Mouse (Mus musculus) Patski (cell line): Measurements from ENCODE around the gene Grm5. TPM values are rescaled to one million over a fixed set of nuclear protein-coding genes. Genes with fewer than 3 reads are reported as not detected.

Experiments used
- ATAC-seq: fragments of 100-300 bp; one replicate; pipeline ENCODE4 v1.8.0; 2021
- CTCF ChIA-PET: fragments of 350-600 bp; sonication (Branson Sonifier 250); formaldehyde crosslinking; loops from one replicate; lab custom pipeline; 2022; ENCODE audit warnings: inconsistent platforms; lab: Charles Lee
- POLR2A ChIA-PET: fragments of 350-600 bp; sonication (Branson Sonifier 250); formaldehyde crosslinking; loops from one replicate; lab custom pipeline; 2022; ENCODE audit warnings: antibody characterized with exemption, inconsistent platforms; lab: Charles Lee
- DNase-seq: peaks from one replicate; pipeline ENCODE4 v3.0.0-alpha.2; 2011; ENCODE audit warnings: low read depth, low spot score
- H3K27me3 ChIP-seq: fragments of 371-371 bp; one replicate; pipeline ENCODE4 v1.5.1; 2021
- CTCF ChIP-seq: fragments of 100-300 bp; IDR thresholded peaks from one replicate; pipeline ENCODE4 v1.5.1; 2021
- in situ Hi-C: fragments of 300-500 bp; cut with MboI; formaldehyde crosslinking; loops from 3 replicates; pipeline ENCODE4 v1.11.1; 2018; ENCODE audit warnings: low pct_unique_long_range_greater_than_20kb, mixed read lengths
- polyA plus RNA-seq: library from polyadenylated mRNA; unstranded; gene quantifications from one replicate; pipeline ENCODE4 v1.2.3, GENCODE M21; 2021

The Grm5 gene
- polyA plus RNA-seq, 1 experiment from 2014 or later, result not detected

GRCm38 (mm10) chr7:87716393-87716792 lies 132.4 kb downstream of the Grm5 start:
- no peak for DNase-seq
- TF ChIP-seq CTCF, result no peak
- ChIA-PET CTCF (no interaction called here), POLR2A (no interaction called here)
- no peaks in the 10 kb centered on the region for H3K27me3 ChIP-seq
- ATAC-seq, result no peak
- in situ Hi-C loops, result no loop called here

DNA sequence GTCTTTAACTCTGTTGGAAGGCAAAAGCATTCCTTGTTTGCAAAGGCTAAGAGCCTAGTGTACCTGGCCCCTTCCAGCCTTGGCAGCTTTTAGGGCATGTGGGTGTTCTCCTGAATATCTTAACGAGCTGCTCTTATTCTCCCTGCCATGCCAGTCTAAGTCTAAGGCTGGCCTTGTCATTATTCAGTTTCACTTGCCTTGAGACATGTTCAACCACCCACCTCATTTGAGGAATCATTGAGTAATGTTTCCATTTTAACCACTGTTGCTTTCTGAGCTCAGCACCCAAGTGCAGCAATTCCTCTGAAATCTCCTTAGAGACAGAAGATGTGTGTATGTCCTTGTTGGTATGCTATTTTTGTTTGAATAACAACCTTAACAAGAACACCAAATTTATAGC lies 134.7 kb downstream of the Grm5 start:
- ATAC-seq (no peak), DNase-seq (no peak)
- H3K27me3 ChIP-seq, result no peaks in the 10 kb centered on the region
- ChIA-PET POLR2A (no interaction called here), CTCF (no interaction called here)
- in situ Hi-C loops, result no loop called here
- TF ChIP-seq CTCF, result no peak

- no peak for TF ChIP-seq CTCF
- H3K27me3 ChIP-seq, result no peaks in the 10 kb centered on the region
- no peak for DNase-seq
- ChIA-PET CTCF (interaction anchor here (0.8 kb wide), 1 partner anchor 10 kb away, joined by 3 read pairs; no protein-coding TSS in a partner anchor), POLR2A (no interaction called here)
- in situ Hi-C loops, result no loop called here
- no peak for ATAC-seq
These were observed 150.5 kb downstream of the Grm5 start for GRCm38 (mm10) chr7:87734511-87734910.

GRCm38 (mm10) chr7:87761945-87762344 lies 178.0 kb downstream of the Grm5 start:
- no peaks in the 10 kb centered on the region for H3K27me3 ChIP-seq
- TF ChIP-seq CTCF, result no peak
- ChIA-PET POLR2A (no interaction called here), CTCF (interaction anchor here (0.6 kb wide), 1 partner anchor 11 kb away, joined by 3 read pairs; no protein-coding TSS in a partner anchor)
- in situ Hi-C loops, result no loop called here
- DNase-seq, result no peak
- ATAC-seq, result no peak

DNA sequence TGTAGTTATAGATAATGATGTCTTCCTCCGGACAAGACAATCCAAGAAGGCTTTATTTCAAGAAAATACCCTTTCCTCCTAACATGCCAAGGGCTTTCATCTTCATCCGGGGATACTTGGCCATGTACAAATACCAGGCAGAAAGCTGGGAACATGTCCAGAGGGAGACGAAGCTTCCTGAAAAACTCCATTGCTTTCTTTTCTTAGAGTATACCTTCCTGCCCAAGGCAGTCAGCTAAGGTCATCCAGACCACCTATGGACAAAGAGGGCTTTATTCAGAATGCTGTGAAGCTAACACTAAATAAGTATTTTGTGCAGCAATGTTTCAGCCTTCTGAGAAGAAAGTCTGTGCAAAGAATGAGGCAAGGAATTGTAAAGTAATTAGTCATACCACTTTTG lies 178.4 kb downstream of the Grm5 start:
- in situ Hi-C loops, result no loop called here
- POLR2A ChIA-PET, result no interaction called here
- H3K27me3 ChIP-seq, result no peaks in the 10 kb centered on the region
- CTCF ChIA-PET, result interaction anchor here (0.6 kb wide), 1 partner anchor 11 kb away, joined by 3 read pairs; no protein-coding TSS in a partner anchor
- ATAC-seq, result no peak
- no peak for TF ChIP-seq CTCF
- no peak for DNase-seq

DNA sequence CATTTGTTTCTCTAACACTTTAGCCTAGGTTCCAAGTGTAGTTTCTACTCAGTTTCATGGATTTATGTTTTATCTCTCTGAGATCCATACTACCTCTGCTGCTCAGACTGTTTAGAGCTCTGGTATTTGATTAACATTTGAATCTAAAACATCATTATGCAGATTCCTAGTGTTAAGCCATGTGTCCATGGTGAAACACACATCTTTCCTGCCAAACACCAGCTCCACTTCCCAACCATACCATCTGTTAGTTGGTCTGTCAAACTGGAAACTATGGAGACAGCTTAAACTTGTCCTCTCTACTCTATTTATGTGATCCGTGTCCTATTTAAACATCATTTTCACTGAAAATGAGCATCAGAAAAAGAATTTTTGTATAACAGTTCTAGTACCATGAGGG lies 203.6 kb downstream of the Grm5 start:
- POLR2A ChIA-PET, result no interaction called here
- no peaks in the 10 kb centered on the region for H3K27me3 ChIP-seq
- no peak for DNase-seq
- CTCF ChIA-PET, result no interaction called here
- TF ChIP-seq CTCF, result no peak
- in situ Hi-C loops, result no loop called here
- no peak for ATAC-seq

- in situ Hi-C loops, result no loop called here
- H3K27me3 ChIP-seq, result no peaks in the 10 kb centered on the region
- POLR2A ChIA-PET, result no interaction called here
- TF ChIP-seq CTCF, result no peak
- CTCF ChIA-PET, result no interaction called here
- ATAC-seq (no peak), DNase-seq (no peak)
These were observed 205.0 kb downstream of the Grm5 start for GRCm38 (mm10) chr7:87788963-87789362.

DNA sequence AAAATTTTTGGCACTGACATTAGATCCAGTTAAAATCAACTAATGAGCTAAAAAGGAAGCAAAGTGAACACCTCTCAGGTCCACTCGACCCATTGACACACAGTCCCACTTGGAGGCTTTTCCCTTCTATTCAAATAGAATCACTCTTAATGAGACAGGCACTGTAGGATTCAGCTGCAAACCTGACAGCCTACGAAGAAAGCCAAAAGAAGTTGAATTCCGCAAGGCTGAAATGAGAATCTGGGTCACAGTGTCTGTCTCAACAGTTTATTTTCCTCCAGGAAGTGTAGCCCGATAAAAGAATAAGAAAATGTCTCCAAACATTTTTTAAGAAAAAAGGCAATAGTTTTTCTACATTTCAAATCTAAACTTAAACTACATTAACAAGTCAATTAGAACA lies 209.9 kb downstream of the Grm5 start:
- ATAC-seq, result no peak
- DNase-seq, result no peak
- in situ Hi-C loops, result no loop called here
- no peak for TF ChIP-seq CTCF
- POLR2A ChIA-PET, result no interaction called here
- no peaks in the 10 kb centered on the region for H3K27me3 ChIP-seq
- CTCF ChIA-PET, result no interaction called here

- CTCF ChIA-PET, result no interaction called here
- TF ChIP-seq CTCF, result no peak
- H3K27me3 ChIP-seq, result no peaks in the 10 kb centered on the region
- DNase-seq, result no peak
- POLR2A ChIA-PET, result no interaction called here
- no peak for ATAC-seq
- in situ Hi-C loops, result no loop called here
These were observed 240.9 kb downstream of the Grm5 start for GRCm38 (mm10) chr7:87824898-87825297.

DNA sequence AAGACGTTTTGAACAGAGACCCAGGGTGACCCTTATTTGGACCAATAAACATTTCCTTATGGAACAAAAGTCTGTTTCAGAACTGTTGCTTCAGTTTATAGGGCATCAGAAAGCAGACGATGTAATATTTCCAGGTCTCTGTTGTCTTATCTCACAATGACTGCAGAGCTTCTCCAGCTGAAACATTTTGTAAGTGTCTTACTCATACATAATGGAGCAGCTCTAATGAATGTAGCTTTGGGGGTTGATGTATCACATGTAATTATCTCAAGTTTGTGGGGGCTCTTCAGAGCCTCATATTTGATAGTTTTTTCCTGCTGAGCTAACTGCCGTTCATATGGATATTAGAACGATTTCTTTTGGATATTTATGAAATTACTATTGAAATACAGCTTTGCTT lies 250.7 kb downstream of the Grm5 start:
- in situ Hi-C loops, result no loop called here
- DNase-seq (no peak), ATAC-seq (no peak)
- no peaks in the 10 kb centered on the region for H3K27me3 ChIP-seq
- ChIA-PET CTCF (no interaction called here), POLR2A (no interaction called here)
- no peak for TF ChIP-seq CTCF

DNA sequence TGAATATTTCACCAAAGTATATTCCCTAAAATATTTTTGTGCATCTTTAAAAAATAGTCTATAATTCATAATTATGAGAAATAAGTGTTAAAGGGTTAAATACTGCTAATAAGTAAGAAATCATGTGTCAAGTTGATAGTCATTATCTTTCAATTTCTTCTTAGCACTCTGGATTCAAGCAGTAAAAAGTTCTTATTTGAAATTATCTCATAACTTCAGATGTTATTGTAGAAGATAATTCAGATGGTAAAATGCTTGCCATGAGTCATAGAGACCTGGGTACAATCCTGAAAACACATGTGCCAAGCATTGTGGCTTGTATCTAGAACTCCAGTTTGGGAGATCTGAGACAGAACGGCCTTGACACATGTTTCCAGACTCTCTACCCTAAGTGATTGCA lies 254.6 kb downstream of the Grm5 start:
- POLR2A ChIA-PET, result no interaction called here
- no peak for ATAC-seq
- no peak for TF ChIP-seq CTCF
- CTCF ChIA-PET, result no interaction called here
- H3K27me3 ChIP-seq, result no peaks in the 10 kb centered on the region
- in situ Hi-C loops, result no loop called here
- DNase-seq, result no peak

DNA sequence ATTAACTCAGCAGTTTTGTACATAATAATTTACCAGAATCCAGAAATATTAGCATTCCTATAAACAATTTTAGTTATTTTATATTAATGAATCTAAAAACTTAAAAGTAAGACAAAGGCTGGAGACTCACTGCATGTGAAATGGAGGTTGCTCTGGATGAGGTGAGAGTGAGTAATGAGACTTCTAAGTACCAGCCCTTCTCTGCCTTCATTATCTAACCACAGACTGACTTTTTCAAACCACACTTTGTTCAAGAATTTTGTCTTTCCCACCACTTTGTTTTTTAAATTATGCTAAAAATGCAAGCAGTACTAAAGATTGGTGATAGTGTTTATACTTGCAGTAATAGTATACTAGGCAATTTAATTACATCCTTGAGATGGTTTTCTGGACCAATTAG lies 259.5 kb downstream of the Grm5 start:
- ChIA-PET CTCF (no interaction called here), POLR2A (no interaction called here)
- ATAC-seq, result no peak
- TF ChIP-seq CTCF, result no peak
- in situ Hi-C loops, result no loop called here
- no peak for DNase-seq
- no peaks in the 10 kb centered on the region for H3K27me3 ChIP-seq
